Mouse (Mus musculus) embryo, embryonic 11.5 days (tissue): Measurements from ENCODE around the gene Gmps.
A peak's percentile ranks its signal among the peaks of the same experiment; 100 is the strongest.

Experiments
- DNase-seq: peaks from one replicate; pipeline ENCODE4 v3.0.0-alpha.2; 2012; ENCODE audit warnings: low read depth, low spot score

Gmps gene

DNA sequence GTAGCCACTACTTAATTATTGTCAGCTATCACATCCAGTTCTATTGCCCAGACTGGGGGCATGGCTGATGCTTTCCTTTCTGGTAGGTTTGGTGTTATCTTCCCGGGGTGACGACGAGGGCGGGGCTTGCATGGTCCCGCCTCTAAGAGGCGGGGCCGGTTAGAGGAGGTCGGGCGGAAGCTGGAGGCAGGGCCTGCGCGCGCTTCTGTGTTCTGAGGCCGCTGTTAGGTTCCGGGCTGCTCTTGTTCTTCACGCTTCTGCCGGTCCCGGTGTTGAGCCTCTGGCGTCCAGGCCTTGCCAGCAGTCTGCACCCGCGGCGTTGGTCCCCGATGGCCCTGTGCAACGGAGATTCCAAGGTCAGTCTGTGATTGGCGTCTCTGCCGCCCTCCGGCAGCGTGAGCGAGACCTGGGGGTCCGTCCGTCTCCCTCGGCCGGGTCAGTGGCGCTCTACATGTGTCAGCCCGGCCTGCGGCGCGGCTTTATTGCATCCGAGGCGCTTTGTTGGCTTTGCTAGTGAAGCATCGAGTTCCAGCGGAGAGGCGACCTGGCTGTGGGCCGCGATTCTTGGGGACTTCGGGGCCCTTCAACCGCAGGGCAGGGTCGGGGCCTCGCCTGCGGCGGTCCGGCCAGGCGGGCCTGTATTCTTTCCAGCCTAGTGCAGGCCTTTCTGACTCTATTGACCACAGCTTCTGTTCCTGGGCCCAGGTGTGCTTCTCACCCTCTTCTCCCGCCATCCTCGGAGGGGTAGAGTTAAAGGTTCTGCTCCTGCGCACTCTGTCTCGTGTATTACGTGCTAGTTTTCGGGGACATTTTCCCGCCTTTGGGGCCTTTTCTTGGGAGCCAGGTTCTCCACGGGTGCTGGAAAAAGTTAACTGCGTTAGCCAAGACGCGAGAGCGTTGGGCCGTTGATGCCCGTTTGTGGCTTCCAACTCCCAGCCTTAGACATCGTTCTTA lies at the start of gene Gmps:
TSS of gene Gmps (plus strand) at position 152 of the 954 bp plus-strand sequence.
- DNase-seq, result peak; percentile 87

DNA sequence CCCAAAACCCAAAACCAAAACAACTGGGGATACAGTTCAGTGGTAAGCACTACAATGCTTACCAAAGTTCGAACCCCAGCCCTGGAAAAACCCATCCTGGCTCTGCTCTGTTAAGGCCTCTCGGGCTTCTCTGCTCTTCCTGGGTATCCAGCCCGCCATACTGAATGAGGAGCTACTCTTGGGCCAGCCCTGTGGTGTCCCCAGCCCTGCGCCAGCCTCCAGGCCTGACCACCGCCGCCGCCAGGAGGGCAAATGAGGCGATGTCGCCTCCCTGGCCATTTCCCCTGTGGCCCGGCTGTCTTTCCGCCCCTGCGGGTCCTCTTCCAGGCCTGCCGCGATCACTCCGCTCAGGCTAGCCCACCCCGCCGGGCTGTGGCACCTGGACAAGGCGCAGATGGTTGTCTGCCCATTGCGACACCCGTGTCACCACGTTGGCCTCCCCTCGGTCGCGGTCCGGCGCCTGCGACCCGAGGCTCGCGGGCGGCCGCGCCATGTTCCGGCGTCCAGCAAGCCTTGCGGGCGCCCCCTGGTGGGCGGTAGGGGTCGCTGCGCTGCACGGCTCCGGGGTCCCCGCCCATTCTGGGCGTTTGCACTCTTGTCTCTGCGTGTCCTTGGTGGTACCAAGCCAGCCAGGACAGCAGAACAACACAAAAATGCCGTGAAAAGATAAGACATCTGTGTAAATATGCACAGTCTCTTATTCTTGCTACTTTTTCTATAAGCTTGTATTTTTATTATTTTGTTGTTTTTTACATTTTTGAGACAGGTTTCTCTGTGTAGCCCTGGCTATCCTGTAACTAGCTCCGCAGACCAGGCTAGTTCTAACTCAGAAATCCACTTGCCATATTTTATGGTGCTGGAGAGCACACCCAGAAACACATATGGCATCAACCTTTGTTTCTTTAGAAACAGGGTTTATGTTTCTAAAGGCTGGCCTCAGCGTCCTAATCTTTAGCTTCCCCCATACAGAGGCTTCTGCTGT lies 46.7 kb upstream of the Gmps start, which contains the start of gene E130311K13Rik:
TSS of gene E130311K13Rik (minus strand) at position 595 of the 982 bp plus-strand sequence.
- peak; percentile 79 for DNase-seq

DNA sequence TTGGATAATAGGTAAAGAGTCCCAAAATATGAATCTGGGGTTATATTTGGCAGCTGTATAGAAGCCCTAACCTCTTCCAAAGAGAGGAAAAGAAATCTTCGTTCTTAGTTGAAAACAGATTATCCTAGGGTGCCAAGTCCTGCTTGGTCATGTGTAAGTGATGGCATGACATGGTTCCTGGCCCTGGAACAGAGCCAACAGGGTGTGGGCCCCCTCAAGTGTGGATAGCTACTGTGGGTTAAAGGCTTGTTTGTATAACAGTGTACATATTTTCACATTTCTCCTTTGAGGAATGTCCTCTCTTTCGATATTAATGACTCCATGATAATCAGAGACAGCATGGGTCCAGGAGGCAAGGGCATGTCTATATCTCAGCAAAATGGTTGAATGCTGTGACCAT lies 37.0 kb upstream of the Gmps start:
- DNase-seq, result no peak

DNA sequence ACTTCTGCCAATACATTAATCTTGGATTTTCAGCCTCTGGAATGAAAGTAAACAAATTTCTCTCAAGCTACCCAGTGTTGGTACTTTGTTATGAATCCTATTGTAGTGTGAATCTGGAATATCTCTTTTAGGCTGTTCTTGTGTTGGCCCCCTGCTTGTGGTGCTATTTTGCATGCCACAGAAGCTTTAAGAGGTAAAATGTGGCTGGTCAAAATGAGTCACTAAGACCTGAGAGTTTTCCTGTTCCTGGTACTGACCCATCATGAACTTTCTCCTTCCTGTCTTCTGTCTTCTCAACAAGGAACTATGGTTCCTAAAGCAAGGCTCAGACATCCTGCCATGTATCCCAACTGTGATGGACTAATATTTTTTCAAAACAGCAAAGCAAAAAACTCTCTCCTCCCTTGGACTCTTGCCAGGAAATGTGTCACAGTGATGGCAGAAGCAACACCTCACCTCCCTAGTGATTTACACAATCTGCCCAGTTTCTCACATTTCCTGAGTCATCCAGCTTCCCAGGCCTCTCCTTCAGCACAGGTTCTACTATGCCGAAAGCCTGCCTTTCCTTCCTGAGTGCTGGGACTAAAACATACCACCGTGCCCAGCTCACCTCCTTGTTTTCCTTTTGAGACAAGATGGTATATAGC lies 34.6 kb upstream of the Gmps start:
- DNase-seq, result no peak

DNA sequence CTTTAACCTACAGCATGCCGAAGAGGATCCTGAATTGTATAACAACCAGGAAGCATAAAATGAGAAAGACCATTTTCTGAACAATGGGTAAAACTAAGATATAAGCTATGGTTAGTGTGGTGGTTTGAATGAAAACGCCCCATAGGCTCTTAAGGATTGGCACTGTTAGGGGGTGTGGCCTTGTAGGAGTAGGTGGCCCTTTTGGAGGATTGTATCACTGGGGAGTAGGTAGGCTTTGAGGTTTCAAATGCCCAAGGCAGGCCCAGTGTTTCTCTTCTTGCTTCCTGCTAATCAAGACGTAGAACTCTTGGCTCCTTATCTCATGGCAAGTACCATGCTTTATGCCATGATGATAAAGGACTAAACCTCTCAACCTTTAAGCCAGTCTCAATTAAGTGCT lies 26.1 kb upstream of the Gmps start:
- no peak for DNase-seq

DNA sequence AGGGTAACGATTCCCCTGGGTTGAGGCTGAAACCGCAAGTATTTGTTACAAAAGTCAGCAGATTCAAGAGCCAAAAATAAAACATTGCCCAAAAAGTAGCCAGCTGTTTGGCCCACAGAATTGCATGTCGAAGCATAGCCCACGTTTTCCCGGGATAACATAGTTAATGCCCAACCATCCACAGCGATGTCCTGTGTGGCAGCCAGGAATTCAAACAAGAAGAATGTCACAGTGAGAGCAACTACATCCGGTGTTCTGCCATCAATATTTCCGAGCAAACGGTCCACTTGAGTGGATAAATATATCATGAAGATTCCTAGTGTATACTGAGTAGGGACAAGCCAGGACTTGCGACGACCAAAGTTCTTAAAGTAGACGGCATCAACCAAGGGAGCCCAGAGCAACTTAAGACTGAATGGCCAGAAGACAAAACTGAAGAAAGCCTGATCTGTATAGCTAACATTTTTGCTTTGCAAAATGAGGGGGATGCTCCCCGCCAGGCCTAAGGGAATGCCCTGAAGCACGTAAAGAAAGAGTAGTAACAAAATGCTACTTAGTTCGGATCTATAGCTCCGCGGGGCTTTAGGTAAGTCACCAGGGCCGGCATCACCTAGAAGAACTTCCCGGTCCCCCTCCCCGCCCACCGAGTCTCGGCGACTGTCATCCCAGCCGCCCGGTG lies 12.3 kb upstream of the Gmps start:
- no peak for DNase-seq

DNA sequence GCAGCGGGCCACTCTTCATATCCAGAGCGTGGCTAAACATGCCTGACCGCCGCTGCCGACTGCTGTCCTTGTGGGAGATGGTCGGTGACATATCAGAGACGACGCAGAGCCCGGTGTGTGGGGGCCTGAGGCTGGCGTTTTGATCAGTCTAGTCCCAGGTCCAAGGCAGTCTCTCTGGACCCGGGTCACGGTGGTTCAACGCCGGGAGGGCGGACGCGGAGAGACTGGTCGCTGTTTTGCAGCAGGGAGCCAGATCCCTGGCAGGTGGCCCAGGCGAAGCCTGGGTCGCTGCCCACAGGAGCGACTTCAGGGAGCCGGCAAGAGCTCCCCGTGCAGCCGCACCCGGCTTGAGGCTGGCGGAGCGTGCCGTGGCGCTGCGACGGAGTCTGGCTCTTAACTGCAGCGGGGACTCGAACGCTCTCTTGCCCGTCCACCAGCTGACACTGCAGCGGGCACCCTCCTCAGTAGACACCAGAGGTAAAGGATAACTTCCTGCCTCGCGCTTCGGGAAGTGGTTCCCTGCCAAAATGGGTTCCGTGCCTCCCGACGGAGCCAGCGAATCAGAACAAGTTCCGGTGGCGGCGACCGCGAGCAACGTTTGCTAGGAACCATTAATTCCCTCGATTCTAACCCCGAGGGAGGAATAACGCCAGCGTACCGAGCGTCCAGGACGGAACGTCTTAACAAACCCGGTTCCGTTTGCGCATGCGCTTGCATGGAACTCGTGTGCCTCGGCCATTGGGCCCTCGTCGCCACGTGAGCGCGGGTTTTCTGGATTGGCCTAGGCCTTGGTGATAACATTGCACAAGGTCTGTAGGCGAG lies 11.6 kb upstream of the Gmps start, which contains the start of gene Slc33a1:
TSS of gene Slc33a1 (minus strand) at position 669 of the 822 bp plus-strand sequence.
- DNase-seq, result peak; percentile 100

DNA sequence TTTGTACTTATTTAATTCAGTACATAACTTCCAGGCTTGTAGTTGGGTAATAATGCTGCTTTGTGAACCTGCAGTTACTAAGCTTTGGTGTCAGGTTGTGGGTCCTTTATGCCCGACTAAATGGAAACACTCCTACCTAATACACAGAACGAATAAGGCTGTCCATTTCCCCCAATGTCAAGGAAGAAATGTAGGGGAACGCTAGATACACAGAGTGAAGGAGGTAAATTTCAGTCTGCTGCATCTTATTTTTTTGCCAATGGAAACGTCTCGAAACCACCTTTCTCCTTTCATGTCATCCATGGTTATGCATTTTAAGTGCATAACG lies 11.0 kb upstream of the Gmps start:
- no peak for DNase-seq

DNA sequence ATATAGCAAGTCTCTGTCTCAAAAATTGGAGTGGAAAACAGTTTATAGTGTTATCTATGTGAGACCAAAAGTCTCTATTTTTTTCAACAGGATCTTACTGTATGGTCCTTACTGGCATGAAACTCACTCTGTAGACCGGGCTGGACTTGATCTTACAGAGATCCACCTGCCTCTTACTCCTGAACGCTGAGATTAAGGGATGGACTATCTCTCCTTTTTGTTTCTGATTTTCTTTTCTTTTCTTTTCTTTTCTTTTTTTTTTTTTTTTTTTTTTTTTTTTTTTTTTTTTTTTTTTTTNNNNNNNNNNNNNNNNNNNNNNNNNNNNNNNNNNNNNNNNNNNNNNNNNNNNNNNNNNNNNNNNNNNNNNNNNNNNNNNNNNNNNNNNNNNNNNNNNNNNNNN lies 10.0 kb upstream of the Gmps start:
- DNase-seq, result no peak

DNA sequence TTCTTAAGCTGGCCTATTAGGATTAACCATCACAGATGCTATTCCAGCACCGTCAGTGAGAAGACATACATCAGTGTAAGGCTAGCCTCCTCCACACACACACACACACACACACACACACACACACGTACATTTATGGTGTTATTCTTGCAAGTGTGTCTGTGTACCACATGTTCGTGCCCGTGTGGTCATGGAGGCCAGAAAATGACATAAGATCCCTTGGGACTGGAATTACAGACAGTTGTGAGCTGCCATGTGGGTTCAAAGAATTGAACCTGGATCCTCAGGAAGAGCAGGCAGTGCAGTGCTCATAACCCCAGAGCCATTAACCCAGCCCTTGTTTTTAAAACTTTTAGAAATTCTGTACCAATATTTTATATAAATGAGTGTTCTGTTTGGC lies 2.0 kb downstream of the Gmps start:
- no peak for DNase-seq

DNA sequence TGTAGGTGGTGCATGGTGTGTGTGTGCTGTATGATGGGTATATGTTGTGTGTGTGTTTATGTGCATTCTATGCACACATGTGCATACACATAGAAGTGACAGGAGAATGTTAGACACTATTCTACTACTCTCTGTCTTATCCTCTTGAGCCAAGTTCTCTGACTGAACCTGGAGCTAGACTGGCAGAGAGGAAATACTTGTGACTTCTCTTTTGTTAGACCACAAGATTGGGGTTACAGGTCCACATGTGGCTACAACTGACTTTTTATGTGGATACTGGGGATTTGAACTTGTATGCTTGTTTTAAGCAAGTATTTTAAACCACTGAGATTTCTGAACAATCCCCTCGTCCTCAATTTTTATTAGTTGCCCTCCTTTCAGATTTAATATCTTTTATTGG lies 10.8 kb downstream of the Gmps start:
- no peak for DNase-seq

DNA sequence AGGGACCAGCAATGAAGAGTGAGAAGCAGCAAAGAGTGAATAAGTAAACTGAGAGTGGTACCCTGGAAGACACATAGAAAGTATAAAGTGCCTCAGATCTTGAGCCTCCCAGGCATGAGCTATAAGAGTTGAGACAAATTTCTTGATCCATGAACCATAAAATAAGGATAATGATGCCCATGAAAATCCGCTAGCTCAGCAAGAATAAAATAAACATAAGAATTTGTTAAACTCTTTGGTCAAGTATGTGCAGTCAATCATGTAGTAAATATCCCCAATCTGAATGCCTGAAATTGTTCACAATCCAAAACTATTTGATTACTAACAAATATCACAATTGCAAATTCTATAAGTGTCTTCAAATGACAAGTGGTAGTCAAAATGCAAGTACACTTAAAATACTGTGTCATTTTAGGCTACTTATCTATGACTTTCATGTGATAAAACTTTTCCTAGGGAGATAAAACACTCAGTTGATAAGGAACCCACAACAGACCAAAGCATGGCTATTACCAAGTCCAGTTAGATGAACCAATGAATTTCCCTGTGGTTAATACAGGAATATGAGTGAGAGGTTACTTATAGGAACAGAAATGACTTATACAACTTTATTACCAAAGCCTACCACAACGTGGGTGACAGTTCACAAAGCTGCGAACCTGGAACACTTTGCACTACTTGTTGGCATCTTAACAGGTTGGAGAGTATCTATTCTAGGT lies 13.0 kb downstream of the Gmps start:
- DNase-seq, result no peak

DNA sequence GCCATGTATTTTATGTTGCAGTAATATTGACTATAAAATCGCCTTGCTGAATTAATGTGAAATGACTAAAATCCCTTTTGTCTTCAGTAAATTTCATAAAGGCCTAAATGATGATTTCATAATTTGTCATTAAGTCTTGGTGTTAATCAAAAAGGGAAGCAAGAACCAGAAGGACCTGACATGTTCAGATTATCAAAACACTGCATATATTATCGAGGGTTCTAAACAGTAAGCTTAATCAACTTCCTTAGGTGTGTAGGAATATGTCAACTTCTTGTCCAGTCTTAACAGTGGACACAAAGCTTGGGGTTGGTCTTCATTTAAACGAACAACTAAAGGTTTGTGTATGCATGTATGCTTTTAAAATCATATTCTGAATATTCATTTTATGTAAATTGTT lies 45.5 kb downstream of the Gmps start:
- DNase-seq, result no peak

DNA sequence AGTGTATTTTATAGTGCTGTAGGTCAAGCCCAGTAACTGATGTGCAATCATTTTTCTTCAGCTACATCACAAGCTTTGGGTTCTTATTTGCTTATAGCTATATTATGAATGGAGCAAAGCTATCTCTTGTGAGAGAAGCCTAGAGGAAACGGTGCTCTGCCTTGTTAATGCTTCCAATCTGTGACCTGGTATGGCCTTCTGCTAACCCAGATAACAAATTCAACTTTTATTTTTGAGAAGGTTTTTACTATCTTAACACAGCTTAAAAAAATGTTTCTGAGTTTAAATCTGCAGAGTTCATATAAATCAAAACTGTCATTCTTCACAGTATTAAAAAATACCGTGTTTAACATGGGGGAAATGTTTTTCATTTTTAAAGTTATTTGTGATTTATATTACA lies 46.0 kb downstream of the Gmps start:
- no peak for DNase-seq

DNA sequence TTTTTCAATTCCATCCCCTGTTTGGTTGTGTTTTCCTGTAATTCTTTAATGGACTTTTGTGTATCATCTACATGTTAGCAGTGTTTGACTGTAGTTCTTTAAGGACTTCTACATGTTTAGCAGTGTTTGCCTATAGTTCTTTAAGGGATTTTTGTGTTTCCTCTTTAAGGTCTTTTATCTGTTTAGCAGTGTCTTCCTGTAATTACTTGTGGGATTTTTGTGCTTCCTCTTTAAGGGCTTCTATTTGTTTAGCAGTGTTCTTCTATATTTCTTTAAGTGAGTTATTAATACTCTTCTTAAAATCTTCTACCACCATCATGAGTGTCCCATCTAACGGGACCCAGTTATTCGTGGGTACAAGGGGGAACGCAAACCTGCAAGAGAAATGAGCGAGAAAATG lies 53.9 kb downstream of the Gmps start:
- no peak for DNase-seq

DNA sequence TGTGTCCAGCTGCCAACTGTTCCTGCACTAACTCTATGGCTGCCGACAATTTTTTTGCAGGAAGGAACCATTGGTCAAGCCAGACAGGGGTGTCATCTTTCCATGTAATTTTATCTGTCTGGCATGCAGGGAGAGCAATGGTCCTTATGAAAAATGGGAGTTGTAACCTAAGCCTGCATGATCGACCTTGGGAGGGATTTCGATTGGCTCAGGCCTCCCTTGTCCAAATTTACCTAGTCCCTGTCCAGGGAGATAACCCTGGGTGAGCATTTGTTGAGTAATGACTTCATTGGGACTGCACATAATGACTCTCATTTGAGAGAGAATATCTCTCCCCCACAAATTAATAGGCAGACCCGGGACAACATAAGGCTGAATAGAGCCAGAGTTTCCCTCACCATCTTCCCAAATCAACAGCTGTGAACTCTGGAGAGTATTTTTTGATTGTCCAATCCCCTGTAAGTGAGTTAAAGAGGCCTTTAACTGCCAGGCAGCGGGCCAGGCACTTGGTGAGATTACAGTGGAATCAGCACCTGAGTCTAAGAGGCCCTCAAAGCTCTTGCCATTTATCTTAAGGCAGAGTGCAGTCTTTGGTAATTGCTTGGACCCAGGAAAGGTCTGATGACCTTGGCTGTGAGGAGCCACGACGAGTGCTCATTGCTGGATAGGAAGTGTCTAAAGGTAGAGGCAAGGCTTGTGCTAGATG lies 62.4 kb downstream of the Gmps start:
- DNase-seq, result no peak

DNA sequence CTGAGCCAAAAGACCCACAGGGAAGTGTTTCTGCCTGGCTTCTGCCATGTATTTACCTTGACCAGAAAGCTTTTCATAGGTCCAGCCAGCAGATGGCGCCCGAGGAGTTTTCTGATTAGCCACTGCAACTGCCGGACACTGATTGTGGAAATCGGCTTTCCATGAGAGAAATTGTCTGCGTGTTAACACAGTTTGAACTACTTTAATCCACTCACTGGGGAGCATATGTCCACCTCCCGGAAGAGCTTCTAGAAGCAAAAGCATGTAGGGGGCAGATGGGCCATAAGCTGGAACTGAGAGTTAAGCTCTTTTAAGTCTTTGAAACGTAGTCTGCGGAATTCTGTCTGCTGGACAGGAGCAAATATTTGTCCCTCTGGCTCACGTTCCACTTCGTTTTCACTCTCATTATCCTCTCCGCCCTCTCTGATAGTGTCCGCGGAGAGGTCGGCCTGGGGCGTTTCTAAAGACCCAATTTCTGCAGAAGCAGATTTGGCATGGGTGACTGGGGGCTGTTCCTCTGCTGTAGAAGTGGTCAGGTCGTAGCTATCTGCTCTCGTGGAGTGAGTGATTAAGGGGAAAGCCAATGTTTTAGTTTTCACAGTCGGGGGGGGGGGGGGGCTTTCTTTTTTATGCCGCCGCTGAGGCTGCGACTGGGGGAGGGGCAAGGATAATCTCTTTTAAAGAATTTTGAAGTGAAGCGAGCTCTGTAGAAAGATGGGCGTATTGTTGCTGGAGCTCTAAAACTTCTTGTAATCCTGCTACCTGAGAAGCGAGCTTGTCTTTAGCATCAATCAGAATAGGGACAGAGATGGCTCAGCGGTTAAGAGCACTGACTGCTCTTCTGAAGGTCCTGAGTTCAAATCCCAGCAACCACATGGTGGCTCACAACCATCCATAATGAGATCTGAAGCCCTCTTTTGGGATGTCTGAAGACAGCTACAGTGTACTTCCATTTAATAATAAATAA lies 64.2 kb downstream of the Gmps start:
- DNase-seq, result peak; percentile 80
